Mouse (Mus musculus) heart, embryonic 15.5 days (tissue): Measurements from ENCODE around the gene Hnrnpu. TPM values are rescaled to one million over a fixed set of nuclear protein-coding genes. Genes with fewer than 3 reads are reported as not detected.
"Not testable (repeated sequence)": the region's sequence is repeated elsewhere in the genome, so short reads cannot be mapped to it uniquely, and the experiment has no call there.

Experiments
- ATAC-seq: fragments of 200-750 bp; cut with Nextera tagmentation; replicated peaks from 2 replicates; pipeline ENCODE4 v1.8.0; 2017; ENCODE audit warnings: low read depth, moderate TSS enrichment; ENCODE audit not compliant: insufficient number of reproducible peaks, insufficient read depth, low FRiP score
- H3K27ac ChIP-seq: fragments of 300-500 bp; sonication (generic); 2 replicates; pipeline ENCODE4 v1.5.1; 2015; ENCODE audit warnings: mild to moderate bottlenecking, inconsistent platforms
- H3K27me3 ChIP-seq: fragments of 300-500 bp; sonication (generic); 2 replicates; pipeline ENCODE4 v1.6.1; 2015; ENCODE audit warnings: inconsistent platforms
- H3K36me3 ChIP-seq: fragments of 300-500 bp; sonication (generic); 2 replicates; pipeline ENCODE4 v1.6.1; 2015; ENCODE audit warnings: mild to moderate bottlenecking, inconsistent platforms
- H3K4me1 ChIP-seq: fragments of 300-500 bp; sonication (generic); replicated peaks from 2 replicates; pipeline ENCODE4 v1.6.1; 2015; ENCODE audit warnings: inconsistent platforms
- H3K4me2 ChIP-seq: fragments of 300-500 bp; sonication (generic); 2 replicates; pipeline ENCODE4 v1.6.1; 2015; ENCODE audit warnings: inconsistent platforms, mild to moderate bottlenecking, moderate library complexity
- H3K4me3 ChIP-seq: fragments of 300-500 bp; sonication (generic); 2 replicates; pipeline ENCODE4 v1.5.1; 2015; ENCODE audit warnings: mild to moderate bottlenecking, inconsistent platforms
- H3K9ac ChIP-seq: fragments of 300-500 bp; sonication (generic); 2 replicates; pipeline ENCODE4 v1.6.1; 2015; ENCODE audit warnings: mild to moderate bottlenecking, inconsistent platforms
- H3K9me3 ChIP-seq: fragments of 300-500 bp; sonication (generic); replicated peaks from 2 replicates; pipeline ENCODE4 v1.6.1; 2016; ENCODE audit warnings: inconsistent platforms
- WGBS: fragments of 180-500 bp; shearing (Covaris S2); methylation state at CpG from one replicate; pipeline ENCODE4 v1.1.7; 2015; ENCODE audit warnings: mixed read lengths; 5-methylcytosine and 5-hydroxymethylcytosine counted together
- polyA plus RNA-seq: library from polyadenylated mRNA; unstranded; fragments of >200 nt; fragmentation: Nextera tagmentation; extraction: Ambion mirVana; gene quantifications from 2 replicates; pipeline ENCODE4 v1.2.1, GENCODE M21; 2015

Hnrnpu gene
- polyA plus RNA-seq, 1 experiment from 2014 or later: 227 TPM

- H3K36me3 ChIP-seq: no peaks in the 10 kb centered on the region
- no peak overlapping the region for H3K9ac ChIP-seq
- H3K9me3 ChIP-seq: no peaks in the 10 kb centered on the region
- peaks cover 16% of the 10 kb centered on the region for H3K4me1 ChIP-seq
- no peak overlapping the region for H3K4me2 ChIP-seq
- no peak for ATAC-seq
- H3K4me3 ChIP-seq: no peak overlapping the region
- H3K27me3 ChIP-seq: no peaks in the 10 kb centered on the region
- H3K27ac ChIP-seq: no peak overlapping the region
- WGBS: 89% methylated on average over 6 of the region's 6 CpGs
Observed at GRCm38 (mm10) chr1:178365171-178365570, 27.6 kb upstream of the Hnrnpu start.

DNA sequence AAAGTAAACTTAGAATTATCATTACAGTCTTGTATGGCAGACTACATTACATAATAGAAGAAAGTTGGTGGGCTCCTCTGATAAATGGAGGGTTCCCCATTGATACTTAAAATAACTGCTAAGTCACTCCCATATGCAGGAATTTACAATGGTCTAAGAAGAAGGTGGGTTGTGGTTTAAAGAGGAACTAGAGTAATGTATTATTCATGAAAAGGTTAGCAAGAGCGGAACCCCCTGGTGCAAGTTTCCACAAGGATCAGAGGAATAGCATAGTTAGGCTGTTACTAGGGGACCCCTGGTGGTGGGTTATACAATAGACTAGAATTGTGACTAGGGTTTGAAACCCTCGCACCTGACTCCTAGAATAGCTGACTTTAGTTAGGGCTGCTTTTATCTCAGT, 23.1 kb upstream of the Hnrnpu start:
- no peaks in the 10 kb centered on the region for H3K9me3 ChIP-seq
- no peak overlapping the region for H3K4me3 ChIP-seq
- H3K27ac ChIP-seq: no peak overlapping the region
- H3K4me1 ChIP-seq: 0 out of 2 replicates have a peak, but pooled peaks cover 4% of the 10 kb centered on the region
- H3K36me3 ChIP-seq: no peaks in the 10 kb centered on the region
- H3K27me3 ChIP-seq: no peaks in the 10 kb centered on the region
- no peak for ATAC-seq
- H3K9ac ChIP-seq: no peak overlapping the region
- WGBS: 80% methylated on average over 2 of the region's 2 CpGs
- H3K4me2 ChIP-seq: no peak overlapping the region

GRCm38 (mm10) chr1:178360264-178360663, 22.7 kb upstream of the Hnrnpu start:
- ATAC-seq: no peak
- Histone ChIP-seq H3K9ac (no peak overlapping the region), H3K9me3 (no peaks in the 10 kb centered on the region), H3K27ac (no peak overlapping the region), H3K4me1 (0 out of 2 replicates have a peak, but pooled peaks cover 4% of the 10 kb centered on the region), H3K36me3 (no peaks in the 10 kb centered on the region), H3K4me2 (no peak overlapping the region), H3K27me3 (no peaks in the 10 kb centered on the region), H3K4me3 (no peak overlapping the region)
- WGBS: 78% methylated on average over 11 of the region's 11 CpGs

GRCm38 (mm10) chr1:178357776-178358710, 20.4 kb upstream of the Hnrnpu start:
- no peak overlapping the region for H3K4me2 ChIP-seq
- H3K4me1 ChIP-seq: 0 out of 2 replicates have a peak, but pooled peaks cover 4% of the 10 kb centered on the region
- no peak overlapping the region for H3K9ac ChIP-seq
- H3K4me3 ChIP-seq: no peak overlapping the region
- no peaks in the 10 kb centered on the region for H3K36me3 ChIP-seq
- WGBS: 65% methylated on average over 12 of the region's 12 CpGs
- H3K9me3 ChIP-seq: no peaks in the 10 kb centered on the region
- no peak for ATAC-seq
- H3K27me3 ChIP-seq: no peaks in the 10 kb centered on the region
- H3K27ac ChIP-seq: no peak overlapping the region

GRCm38 (mm10) chr1:178354576-178354975, 17.0 kb upstream of the Hnrnpu start:
- H3K4me3 ChIP-seq: no peak overlapping the region
- no peak for ATAC-seq
- no peak overlapping the region for H3K27ac ChIP-seq
- H3K4me1 ChIP-seq: 0 out of 2 replicates have a peak, but pooled peaks cover 4% of the 10 kb centered on the region
- no peaks in the 10 kb centered on the region for H3K9me3 ChIP-seq
- H3K27me3 ChIP-seq: no peaks in the 10 kb centered on the region
- no peaks in the 10 kb centered on the region for H3K36me3 ChIP-seq
- WGBS: 48% methylated on average over 3 of the region's 3 CpGs
- H3K9ac ChIP-seq: no peak overlapping the region
- no peak overlapping the region for H3K4me2 ChIP-seq

DNA sequence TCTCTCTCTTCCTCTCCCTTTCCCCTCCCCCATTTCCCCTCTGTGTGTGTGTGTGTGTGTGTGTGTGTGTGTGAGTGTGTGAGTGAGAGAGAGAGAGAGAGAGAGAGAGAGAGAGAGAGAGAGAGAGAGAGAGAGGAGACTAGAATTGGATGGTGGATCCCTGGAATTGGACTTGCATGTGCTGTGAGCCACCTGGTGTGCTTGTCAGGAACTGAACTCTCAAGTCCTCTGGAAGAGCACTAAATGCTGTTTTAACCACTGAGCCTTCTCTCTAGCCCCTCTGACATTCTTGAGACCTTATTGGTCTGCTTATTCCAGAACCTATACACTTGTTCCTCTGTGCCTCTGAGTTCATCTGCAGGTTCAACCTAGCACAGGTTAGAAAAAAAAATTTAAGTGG, 14.0 kb upstream of the Hnrnpu start:
- no peak for ATAC-seq
- no peaks in the 10 kb centered on the region for H3K27me3 ChIP-seq
- no peaks in the 10 kb centered on the region for H3K9me3 ChIP-seq
- no peak overlapping the region for H3K9ac ChIP-seq
- H3K4me2 ChIP-seq: no peak overlapping the region
- no peak overlapping the region for H3K4me3 ChIP-seq
- H3K4me1 ChIP-seq: no peaks in the 10 kb centered on the region
- H3K27ac ChIP-seq: no peak overlapping the region
- H3K36me3 ChIP-seq: no peaks in the 10 kb centered on the region

- Histone ChIP-seq H3K4me3 (no peak overlapping the region), H3K9me3 (no peaks in the 10 kb centered on the region), H3K36me3 (no peaks in the 10 kb centered on the region), H3K9ac (no peak overlapping the region), H3K27me3 (no peaks in the 10 kb centered on the region), H3K4me1 (no peaks in the 10 kb centered on the region), H3K27ac (no peak overlapping the region), H3K4me2 (no peak overlapping the region)
- ATAC-seq: no peak
- WGBS: 92% methylated on average over 2 of the region's 2 CpGs
Observed at GRCm38 (mm10) chr1:178350792-178351191, 13.2 kb upstream of the Hnrnpu start.

DNA sequence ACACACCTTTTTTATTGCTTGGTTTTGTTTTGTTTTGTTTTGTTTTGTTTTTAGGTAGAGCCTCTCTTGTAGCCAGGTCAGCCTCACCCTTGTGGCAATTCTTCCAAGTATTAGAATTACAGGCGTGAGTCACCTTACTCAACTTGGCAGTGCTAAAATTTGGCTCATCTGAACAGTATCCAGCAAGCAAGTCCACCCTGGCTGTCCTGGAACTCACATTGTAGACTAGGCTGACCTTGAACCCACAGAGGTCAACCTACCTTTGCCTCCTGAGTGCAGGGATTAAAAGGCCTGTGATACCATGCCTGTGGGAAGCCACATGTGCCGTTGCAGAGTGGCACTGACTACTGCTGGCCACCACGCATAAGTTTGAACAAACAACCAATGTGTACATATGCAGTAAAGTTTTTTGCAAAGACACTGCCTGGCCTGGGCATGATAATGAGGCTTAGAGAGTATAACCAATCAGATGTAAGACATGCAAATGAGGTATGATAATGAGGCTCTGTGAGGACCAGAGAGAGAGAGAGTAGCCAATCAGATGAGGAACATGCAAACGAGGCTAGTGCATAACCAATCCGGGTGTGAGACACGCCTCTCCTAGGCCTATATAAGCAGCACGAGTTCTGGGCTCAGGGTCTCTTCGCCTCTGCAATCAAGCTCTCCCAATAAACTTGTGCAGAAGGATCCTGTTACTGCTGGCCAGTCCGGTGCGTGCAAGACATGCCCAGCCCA, 6.6 kb upstream of the Hnrnpu start:
- H3K27me3 ChIP-seq, H3K4me3 ChIP-seq, H3K4me2 ChIP-seq, H3K36me3 ChIP-seq, H3K9me3 ChIP-seq, H3K4me1 ChIP-seq, H3K9ac ChIP-seq, H3K27ac ChIP-seq, ATAC-seq: not testable (repeated sequence)
- WGBS: 87% methylated on average over 10 of the region's 10 CpGs

DNA sequence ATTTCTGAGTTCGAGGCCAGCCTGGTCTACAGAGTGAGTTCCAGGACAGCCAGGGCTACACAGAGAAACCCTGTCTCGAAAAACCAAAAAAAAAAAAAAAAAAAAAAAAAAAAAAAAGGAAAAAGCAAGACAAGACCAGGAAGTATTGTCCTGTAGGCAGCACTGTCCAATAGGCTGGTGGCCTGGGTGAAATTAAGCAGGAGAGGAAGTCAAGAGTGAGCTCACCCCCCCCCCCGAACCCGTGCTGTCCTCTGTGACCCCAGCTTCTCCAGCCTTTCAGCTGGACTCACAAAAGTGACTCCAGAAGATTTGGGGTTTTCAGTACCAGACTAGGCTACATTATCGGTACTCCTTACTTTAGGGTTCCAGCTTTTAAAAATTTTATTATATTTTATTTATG, 5.0 kb upstream of the Hnrnpu start:
- Histone ChIP-seq H3K9me3 (no peaks in the 10 kb centered on the region), H3K27me3 (no peaks in the 10 kb centered on the region), H3K4me1 (0 out of 2 replicates have a peak, but pooled peaks cover 5% of the 10 kb centered on the region), H3K36me3 (no peaks in the 10 kb centered on the region), H3K27ac (no peak overlapping the region), H3K4me3 (no peak overlapping the region), H3K4me2 (no peak overlapping the region), H3K9ac (no peak overlapping the region)
- WGBS: 75% methylated on average over 5 of the region's 5 CpGs
- ATAC-seq: no peak

GRCm38 (mm10) chr1:178342063-178342462, 4.5 kb upstream of the Hnrnpu start:
- ATAC-seq: no peak
- no peak overlapping the region for H3K9ac ChIP-seq
- H3K4me1 ChIP-seq: 0 out of 2 replicates have a peak, but pooled peaks cover 5% of the 10 kb centered on the region
- H3K4me2 ChIP-seq: no peak overlapping the region
- H3K36me3 ChIP-seq: no peaks in the 10 kb centered on the region
- H3K27me3 ChIP-seq: no peaks in the 10 kb centered on the region
- no peak overlapping the region for H3K27ac ChIP-seq
- no peaks in the 10 kb centered on the region for H3K9me3 ChIP-seq
- 63% methylated on average over 1 of the region's 1 CpGs for WGBS
- no peak overlapping the region for H3K4me3 ChIP-seq

GRCm38 (mm10) chr1:178341435-178341834, 3.8 kb upstream of the Hnrnpu start:
- no peak for ATAC-seq
- Histone ChIP-seq H3K4me3 (no peak overlapping the region), H3K4me1 (0 out of 2 replicates have a peak, but pooled peaks cover 5% of the 10 kb centered on the region), H3K9ac (no peak overlapping the region), H3K9me3 (no peaks in the 10 kb centered on the region), H3K4me2 (no peak overlapping the region), H3K27me3 (no peaks in the 10 kb centered on the region), H3K36me3 (no peaks in the 10 kb centered on the region), H3K27ac (no peak overlapping the region)
- 74% methylated on average over 3 of the region's 3 CpGs for WGBS
